Mouse (Mus musculus) C2C12 (cell line): ENCODE measurements around the gene Mrpl43.

Experiments
- CTCF ChIP-seq: IDR thresholded peaks from one replicate; pipeline ENCODE4 v1.5.1; 2011; ENCODE audit not compliant: control insufficient read depth, insufficient read depth, insufficient read length
- FOSL1 ChIP-seq: IDR thresholded peaks from one replicate; pipeline ENCODE4 v1.8.0; 2011; ENCODE audit warnings: mild to moderate bottlenecking, low read length; ENCODE audit not compliant: poor library complexity, insufficient read depth, severe bottlenecking
- MAX ChIP-seq: IDR thresholded peaks from one replicate; pipeline ENCODE4 v1.6.1; 2011; ENCODE audit warnings: mild to moderate bottlenecking, control low read depth
- MYOD1 ChIP-seq: IDR thresholded peaks from one replicate; pipeline ENCODE4 v1.6.1; 2011; ENCODE audit warnings: low read depth; ENCODE audit not compliant: control insufficient read depth, insufficient read length
- USF1 ChIP-seq: IDR thresholded peaks from one replicate; pipeline ENCODE4 v1.6.1; 2011; ENCODE audit warnings: low read depth, mild to moderate bottlenecking, control low read depth, moderate library complexity

DNA sequence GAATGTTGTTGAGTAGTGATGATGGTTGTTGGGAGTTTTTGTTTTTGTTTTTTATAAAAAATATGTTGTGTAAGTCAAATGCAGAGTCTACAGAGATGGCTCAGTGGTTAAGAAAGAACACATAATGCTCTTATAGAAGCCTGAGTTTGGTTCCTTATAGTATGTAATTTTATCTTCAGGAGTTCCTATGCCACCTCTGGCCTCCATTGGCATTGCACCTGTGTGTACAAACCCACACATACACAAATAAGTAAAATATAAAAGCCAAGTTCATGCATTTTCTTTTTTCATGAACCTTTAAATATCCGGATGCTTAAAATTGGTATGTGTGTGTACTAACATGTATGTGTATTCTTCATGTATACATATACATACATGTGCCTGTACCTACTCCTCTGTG, 40.3 kb downstream of the Mrpl43 start:
- TF ChIP-seq FOSL1 (no peak), CTCF (no peak), MYOD1 (no peak), MAX (no peak), USF1 (no peak)
